Mouse (Mus musculus) megakaryocyte, embryonic 14.5 days (primary cell): ENCODE results near the gene Dtx1. TPM values are rescaled to one million over a fixed set of nuclear protein-coding genes. Genes with fewer than 3 reads are reported as not detected.
A peak's percentile ranks its signal among the peaks of the same experiment; 100 is the strongest.

Experiments
- H3K27me3 ChIP-seq: replicated peaks from 2 replicates; pipeline ENCODE3; 2012; ENCODE audit warnings: inconsistent platforms
- H3K36me3 ChIP-seq: replicated peaks from 2 replicates; pipeline ENCODE3; 2012; ENCODE audit warnings: low read length, inconsistent platforms, mixed read lengths
- H3K4me1 ChIP-seq: 2 replicates; pipeline ENCODE4 v1.6.1; 2012; ENCODE audit warnings: inconsistent platforms
- H3K4me3 ChIP-seq: replicated peaks from 2 replicates; pipeline ENCODE3; 2012; ENCODE audit warnings: moderate library complexity, mild to moderate bottlenecking, inconsistent platforms
- H3K9me3 ChIP-seq: 2 replicates; pipeline ENCODE4 v1.6.1; 2012; ENCODE audit warnings: inconsistent platforms
- FLI1 ChIP-seq: IDR thresholded peaks from 2 replicates; pipeline ENCODE4 v1.6.1; 2012; ENCODE audit warnings: low read length, inconsistent platforms, mixed read lengths
- GATA1 ChIP-seq: IDR thresholded peaks from 3 replicates; pipeline ENCODE4 v1.6.1; 2012; ENCODE audit warnings: mixed read lengths, low read length, inconsistent platforms, borderline replicate concordance
- polyA plus RNA-seq: library from polyadenylated mRNA; stranded (reverse); fragments of >175 nt; gene quantifications from 2 replicates; pipeline ENCODE4 v1.2.3, GENCODE M21; 2012; ENCODE audit warnings: low replicate concordance; ENCODE audit not compliant: insufficient read depth

Gene Dtx1
- polyA plus RNA-seq, 1 experiment = not detected

DNA sequence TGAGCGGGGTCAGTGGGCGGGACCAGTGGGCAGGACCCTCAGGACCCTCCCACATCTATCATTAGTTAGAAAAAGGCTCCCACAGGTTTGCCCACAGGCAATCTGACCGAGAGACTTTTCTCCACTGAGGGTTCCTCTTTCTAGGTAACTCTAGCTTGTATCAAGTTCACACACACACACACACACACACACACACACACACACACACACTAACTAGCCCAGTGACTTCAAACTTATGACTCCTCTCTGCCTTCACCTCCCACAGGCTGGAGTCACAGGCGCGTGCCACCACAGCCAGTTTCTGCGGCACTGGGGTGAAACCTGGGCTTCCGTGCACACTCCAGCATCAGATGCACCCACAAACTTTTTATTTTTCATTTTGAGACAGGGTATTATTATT is 43.0 kb downstream of the Dtx1 start:
- Histone ChIP-seq H3K4me3 (no peak overlapping the region), H3K9me3 (peaks cover 16% of the 10 kb centered on the region), H3K4me1 (no peaks in the 10 kb centered on the region; the same call in 1 of the 2 replicates), H3K36me3 (no peaks in the 10 kb centered on the region), H3K27me3 (peaks cover 86% of the 10 kb centered on the region)
- TF ChIP-seq FLI1 = no peak
- no peak for TF ChIP-seq GATA1

- H3K9me3 ChIP-seq = peaks cover 24% of the 10 kb centered on the region
- H3K4me3 ChIP-seq = no peak overlapping the region
- TF ChIP-seq FLI1 = no peak
- no peak for TF ChIP-seq GATA1
- H3K36me3 ChIP-seq = no peaks in the 10 kb centered on the region
- H3K4me1 ChIP-seq = peaks cover 9% of the 10 kb centered on the region; the same call in 1 of the 2 replicates
- H3K27me3 ChIP-seq = peaks cover 93% of the 10 kb centered on the region
These were observed 46.8 kb downstream of the Dtx1 start for GRCm38 (mm10) chr5:120664888-120665287.

DNA sequence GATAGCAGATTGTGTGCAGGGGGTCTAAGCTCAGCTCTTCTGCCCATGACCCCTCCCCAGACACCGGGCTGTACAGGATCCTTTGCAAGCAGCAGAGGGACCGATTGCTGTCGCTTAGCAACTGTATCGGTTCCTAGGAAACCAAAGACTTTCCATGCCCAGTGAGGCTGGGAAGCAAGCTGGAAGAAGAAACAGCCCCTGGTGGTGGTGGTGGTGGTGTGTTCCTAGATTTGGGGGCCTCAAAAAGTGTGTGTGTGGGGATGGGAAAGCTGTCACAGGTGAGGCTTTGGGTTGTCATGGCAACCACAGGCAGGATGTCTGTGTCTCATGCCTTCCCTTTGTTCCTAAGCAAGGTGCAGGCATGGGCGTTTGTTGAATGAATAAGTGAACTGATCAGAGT is 50.9 kb downstream of the Dtx1 start:
- Histone ChIP-seq H3K4me3 (no peak overlapping the region), H3K9me3 (0 out of 2 replicates have a peak, but pooled peaks cover 9% of the 10 kb centered on the region), H3K36me3 (no peaks in the 10 kb centered on the region), H3K27me3 (peaks cover 96% of the 10 kb centered on the region), H3K4me1 (peaks cover 9% of the 10 kb centered on the region; the same call in 1 of the 2 replicates)
- TF ChIP-seq GATA1 (no peak), FLI1 (no peak)

- Histone ChIP-seq H3K9me3 (0 out of 2 replicates have a peak, but pooled peaks cover 9% of the 10 kb centered on the region), H3K27me3 (peaks cover 95% of the 10 kb centered on the region), H3K36me3 (no peaks in the 10 kb centered on the region), H3K4me3 (no peak overlapping the region), H3K4me1 (peaks cover 2% of the 10 kb centered on the region)
- TF ChIP-seq FLI1 (no peak), GATA1 (no peak)
These were observed 55.4 kb downstream of the Dtx1 start for GRCm38 (mm10) chr5:120656281-120656751.

DNA sequence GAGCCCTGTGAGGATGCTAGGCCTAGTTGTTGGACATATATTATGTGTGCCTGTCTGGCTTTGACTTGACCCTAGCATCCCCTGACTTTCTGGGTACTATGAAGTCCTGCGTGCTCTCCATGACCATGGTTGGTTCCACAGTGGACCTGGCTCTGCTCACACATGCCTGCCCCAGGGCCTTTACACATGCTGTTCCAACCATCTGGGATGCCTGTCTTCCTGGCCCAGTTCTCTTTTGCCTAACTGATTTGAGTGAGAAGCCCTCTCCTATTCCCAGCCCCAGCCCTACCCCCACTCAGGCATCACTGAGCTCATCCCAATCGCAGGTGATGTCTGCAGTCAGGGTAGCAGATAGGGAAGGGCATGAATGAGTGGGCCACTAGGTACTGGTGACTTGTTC is 57.9 kb downstream of the Dtx1 start:
- H3K4me1 ChIP-seq = peaks cover 18% of the 10 kb centered on the region
- H3K27me3 ChIP-seq = peaks cover 98% of the 10 kb centered on the region
- H3K4me3 ChIP-seq = no peak overlapping the region
- no peaks in the 10 kb centered on the region for H3K9me3 ChIP-seq
- no peaks in the 10 kb centered on the region for H3K36me3 ChIP-seq
- no peak for TF ChIP-seq GATA1

DNA sequence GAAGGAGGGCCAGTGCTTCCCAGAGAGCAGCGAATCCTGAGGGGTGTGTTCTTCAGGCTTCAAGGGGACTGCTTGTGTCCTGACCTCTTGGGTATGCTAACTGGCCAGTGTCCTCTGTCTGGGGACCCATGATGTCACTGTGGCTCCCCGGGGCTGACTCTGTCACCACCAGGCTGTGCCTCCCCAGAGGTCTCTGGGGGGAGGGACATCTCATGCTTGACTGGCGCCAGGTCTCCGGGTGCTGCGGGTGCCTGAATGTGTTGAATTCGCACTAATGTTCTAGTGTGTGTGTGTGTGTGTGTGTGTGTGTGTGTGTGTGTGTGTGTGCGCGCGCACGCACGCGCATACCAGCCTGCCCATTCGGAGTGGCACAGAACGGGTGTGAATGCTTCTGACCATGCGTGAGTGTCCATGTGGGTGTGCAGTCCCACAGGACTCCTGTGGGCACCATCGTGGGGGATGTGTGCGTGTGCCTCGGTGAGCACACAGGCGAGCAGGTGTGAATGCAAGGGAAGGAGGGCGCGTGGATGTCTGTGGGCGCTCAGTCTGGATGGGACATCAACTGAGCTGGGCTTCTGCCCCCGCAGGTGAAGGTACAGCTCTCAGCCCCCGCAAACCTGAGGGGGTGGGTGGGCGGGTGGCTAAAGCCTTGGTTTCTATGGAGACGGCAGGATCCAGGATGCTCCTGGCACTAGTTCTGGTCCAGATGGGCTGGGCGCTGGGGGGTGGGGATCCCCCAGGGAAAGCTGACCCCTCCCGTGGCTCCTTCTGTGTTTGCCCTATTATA is 58.6 kb downstream of the Dtx1 start:
- peaks cover 25% of the 10 kb centered on the region for H3K4me1 ChIP-seq
- no peaks in the 10 kb centered on the region for H3K9me3 ChIP-seq
- no peak overlapping the region for H3K4me3 ChIP-seq
- H3K27me3 ChIP-seq = peaks cover 98% of the 10 kb centered on the region
- no peak for TF ChIP-seq FLI1
- TF ChIP-seq GATA1 = no peak
- H3K36me3 ChIP-seq = no peaks in the 10 kb centered on the region

GRCm38 (mm10) chr5:120651230-120651629 is 60.5 kb downstream of the Dtx1 start:
- Histone ChIP-seq H3K4me3 (no peak overlapping the region), H3K36me3 (no peaks in the 10 kb centered on the region), H3K4me1 (peaks cover 35% of the 10 kb centered on the region), H3K9me3 (no peaks in the 10 kb centered on the region), H3K27me3 (peaks cover 98% of the 10 kb centered on the region)
- TF ChIP-seq GATA1 (no peak), FLI1 (no peak)

GRCm38 (mm10) chr5:120649938-120650337 is 61.8 kb downstream of the Dtx1 start:
- Histone ChIP-seq H3K27me3 (peaks cover 90% of the 10 kb centered on the region), H3K4me1 (peaks cover 39% of the 10 kb centered on the region), H3K9me3 (no peaks in the 10 kb centered on the region), H3K4me3 (peak overlapping the region; percentile 91), H3K36me3 (no peaks in the 10 kb centered on the region)
- TF ChIP-seq GATA1 (no peak), FLI1 (no peak)

DNA sequence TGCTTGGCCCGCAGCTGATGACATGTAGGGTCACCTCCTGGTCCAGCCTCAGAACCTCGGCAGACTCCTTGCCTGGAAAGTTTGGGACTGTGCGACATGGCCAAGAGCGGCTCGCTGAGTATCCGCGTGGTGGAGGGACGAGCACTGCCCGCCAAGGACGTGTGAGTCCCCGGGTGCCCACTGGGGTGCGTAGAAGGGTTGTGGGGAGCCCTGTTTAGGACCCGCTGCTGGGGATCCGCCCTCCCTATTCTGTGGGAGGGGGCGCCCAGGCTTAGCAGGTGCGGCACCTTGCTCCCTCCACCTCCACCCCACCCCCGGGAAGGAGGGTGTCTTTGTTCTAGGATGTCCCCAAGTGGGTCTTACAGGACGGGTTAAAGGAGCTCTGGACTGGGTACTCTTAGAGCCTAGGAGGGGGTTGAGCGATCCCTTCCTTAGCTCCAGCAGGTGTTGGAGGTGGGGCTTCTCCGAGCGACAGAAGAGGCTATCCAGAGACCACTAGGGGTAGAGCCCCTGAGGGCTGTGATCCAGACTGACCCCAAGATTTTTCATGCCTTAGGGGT is 62.3 kb downstream of the Dtx1 start:
- H3K27me3 ChIP-seq = peaks cover 85% of the 10 kb centered on the region

More for the DNA sequence above, 62.3 kb downstream of the Dtx1 start:
- Histone ChIP-seq H3K36me3 (no peaks in the 10 kb centered on the region), H3K4me3 (peak overlapping the region; percentile 91), H3K9me3 (no peaks in the 10 kb centered on the region), H3K4me1 (peaks cover 41% of the 10 kb centered on the region)
- TF ChIP-seq GATA1 (no peak), FLI1 (no peak)
